Mouse (Mus musculus) intestine, embryonic 16.5 days (tissue): ENCODE measurements around the gene Kirrel3. TPM values are rescaled to one million over a fixed set of nuclear protein-coding genes. Genes with fewer than 3 reads are reported as not detected.

Experiments
- ATAC-seq: fragments of 200-750 bp; cut with Nextera tagmentation; 2 replicates; pipeline ENCODE4 v1.8.0; 2017; ENCODE audit warnings: moderate TSS enrichment, moderate library complexity
- H3K27ac ChIP-seq: fragments of 300-500 bp; sonication (generic); 2 replicates; pipeline ENCODE4 v1.5.1; 2014; ENCODE audit warnings: mild to moderate bottlenecking, low read length
- H3K27me3 ChIP-seq: fragments of 300-500 bp; sonication (generic); replicated peaks from 2 replicates; pipeline ENCODE4 v1.6.1; 2014; ENCODE audit warnings: low read length, control low read depth, mixed read lengths; ENCODE audit not compliant: control insufficient read depth, insufficient read depth
- H3K36me3 ChIP-seq: fragments of 300-500 bp; sonication (generic); 2 replicates; pipeline ENCODE4 v1.6.1; 2014; ENCODE audit warnings: low read length, control low read depth; ENCODE audit not compliant: control insufficient read depth, insufficient read depth
- H3K4me1 ChIP-seq: fragments of 300-500 bp; sonication (generic); 2 replicates; pipeline ENCODE4 v1.6.1; 2014; ENCODE audit warnings: low read length, control low read depth, mixed read lengths; ENCODE audit not compliant: control insufficient read depth, insufficient read depth
- H3K4me2 ChIP-seq: fragments of 300-500 bp; sonication (generic); 2 replicates; pipeline ENCODE4 v1.6.1; 2014; ENCODE audit warnings: low read depth, low read length, control low read depth
- H3K4me3 ChIP-seq: fragments of 300-500 bp; sonication (generic); 2 replicates; pipeline ENCODE4 v1.5.1; 2014; ENCODE audit warnings: mild to moderate bottlenecking, low read length
- H3K9ac ChIP-seq: fragments of 300-500 bp; sonication (generic); 2 replicates; pipeline ENCODE4 v1.6.1; 2014; ENCODE audit warnings: low read depth, low read length
- H3K9me3 ChIP-seq: fragments of 300-500 bp; sonication (generic); 2 replicates; pipeline ENCODE4 v1.6.1; 2016; ENCODE audit warnings: low read length, control low read depth; ENCODE audit not compliant: control insufficient read depth
- WGBS: fragments of 180-500 bp; shearing (Covaris S2); extraction: QIAGEN DNeasy Blood & Tissue Kit; methylation state at CpG from one replicate; pipeline ENCODE4 v1.1.7; 2014; 5-methylcytosine and 5-hydroxymethylcytosine counted together
- polyA plus RNA-seq: library from polyadenylated mRNA; unstranded; fragments of >200 nt; fragmentation: Nextera tagmentation; extraction: Ambion mirVana; gene quantifications from 2 replicates; pipeline ENCODE4 v1.2.1, GENCODE M21; 2015

Kirrel3 gene
- polyA plus RNA-seq, 1 experiment from 2014 or later, result 1.7 TPM

GRCm38 (mm10) chr9:34711996-34712395 is 226.3 kb downstream of the Kirrel3 start:
- Histone ChIP-seq H3K9me3 (0 out of 2 replicates have a peak, but pooled peaks cover 2% of the 10 kb centered on the region), H3K27me3 (no peaks in the 10 kb centered on the region), H3K4me3 (no peak overlapping the region), H3K4me1 (no peaks in the 10 kb centered on the region), H3K36me3 (no peaks in the 10 kb centered on the region), H3K27ac (no peak overlapping the region), H3K9ac (no peak overlapping the region), H3K4me2 (no peak overlapping the region)
- no peak for ATAC-seq
- 38% methylated on average over 1 of the region's 1 CpGs for WGBS

GRCm38 (mm10) chr9:34712996-34713395 is 227.3 kb downstream of the Kirrel3 start:
- WGBS, result 72% methylated on average over 4 of the region's 4 CpGs

GRCm38 (mm10) chr9:34713462-34713926 is 227.8 kb downstream of the Kirrel3 start:
- Histone ChIP-seq H3K9ac (no peak overlapping the region), H3K4me3 (no peak overlapping the region), H3K36me3 (no peaks in the 10 kb centered on the region), H3K4me1 (no peaks in the 10 kb centered on the region), H3K9me3 (no peaks in the 10 kb centered on the region), H3K27me3 (0 out of 2 replicates have a peak, but pooled peaks cover 2% of the 10 kb centered on the region), H3K4me2 (no peak overlapping the region), H3K27ac (no peak overlapping the region)
- ATAC-seq, result no peak
- 83% methylated on average over 4 of the region's 4 CpGs for WGBS

More at GRCm38 (mm10) chr9:34712996-34713395, 227.3 kb downstream of the Kirrel3 start:
- Histone ChIP-seq H3K27me3 (no peaks in the 10 kb centered on the region), H3K27ac (no peak overlapping the region), H3K4me1 (no peaks in the 10 kb centered on the region), H3K4me3 (no peak overlapping the region), H3K4me2 (no peak overlapping the region), H3K9ac (no peak overlapping the region), H3K9me3 (no peaks in the 10 kb centered on the region), H3K36me3 (no peaks in the 10 kb centered on the region)
- ATAC-seq, result no peak

GRCm38 (mm10) chr9:34714996-34715619 is 229.4 kb downstream of the Kirrel3 start:
- no peak overlapping the region for H3K27ac ChIP-seq
- no peak overlapping the region for H3K4me2 ChIP-seq
- H3K36me3 ChIP-seq, result no peaks in the 10 kb centered on the region
- ATAC-seq, result 0 out of 2 replicates have a peak, but pooled peaks have one; percentile 56
- no peak overlapping the region for H3K9ac ChIP-seq
- no peak overlapping the region for H3K4me3 ChIP-seq
- WGBS, result 47% methylated on average over 3 of the region's 3 CpGs
- H3K4me1 ChIP-seq, result no peaks in the 10 kb centered on the region
- H3K27me3 ChIP-seq, result 0 out of 2 replicates have a peak, but pooled peaks cover 2% of the 10 kb centered on the region
- H3K9me3 ChIP-seq, result no peaks in the 10 kb centered on the region

GRCm38 (mm10) chr9:34716476-34716875 is 230.8 kb downstream of the Kirrel3 start:
- Histone ChIP-seq H3K27ac (no peak overlapping the region), H3K4me3 (no peak overlapping the region), H3K9ac (no peak overlapping the region), H3K9me3 (no peaks in the 10 kb centered on the region), H3K4me2 (no peak overlapping the region), H3K36me3 (no peaks in the 10 kb centered on the region), H3K27me3 (0 out of 2 replicates have a peak, but pooled peaks cover 2% of the 10 kb centered on the region), H3K4me1 (no peaks in the 10 kb centered on the region)
- WGBS, result 79% methylated on average over 2 of the region's 2 CpGs
- ATAC-seq, result no peak

GRCm38 (mm10) chr9:34721478-34722197 is 235.9 kb downstream of the Kirrel3 start:
- no peak overlapping the region for H3K4me2 ChIP-seq
- 29% methylated on average over 6 of the region's 6 CpGs for whole genome bisulfite sequencing
- H3K36me3 ChIP-seq, result no peaks in the 10 kb centered on the region
- no peak overlapping the region for H3K9ac ChIP-seq
- peaks cover 7% of the 10 kb centered on the region; the same call in 1 of the 2 replicates for H3K4me1 ChIP-seq
- no peaks in the 10 kb centered on the region for H3K9me3 ChIP-seq
- peak; percentile 62; the same call in 1 of the 2 replicates for ATAC-seq
- H3K27ac ChIP-seq, result no peak overlapping the region
- H3K27me3 ChIP-seq, result 0 out of 2 replicates have a peak, but pooled peaks cover 2% of the 10 kb centered on the region
- H3K4me3 ChIP-seq, result no peak overlapping the region

- 0 out of 2 replicates have a peak, but pooled peaks cover 2% of the 10 kb centered on the region for H3K27me3 ChIP-seq
- 29% methylated on average over 5 of the region's 5 CpGs for WGBS
- no peaks in the 10 kb centered on the region for H3K36me3 ChIP-seq
- H3K4me2 ChIP-seq, result no peak overlapping the region
- H3K27ac ChIP-seq, result no peak overlapping the region
- no peak overlapping the region for H3K4me3 ChIP-seq
- peaks cover 7% of the 10 kb centered on the region; the same call in 1 of the 2 replicates for H3K4me1 ChIP-seq
- 0 out of 2 replicates have a peak, but pooled peaks have one; percentile 23 for ATAC-seq
- H3K9me3 ChIP-seq, result no peaks in the 10 kb centered on the region
- H3K9ac ChIP-seq, result no peak overlapping the region
These were observed 236.5 kb downstream of the Kirrel3 start for GRCm38 (mm10) chr9:34722198-34722550.

GRCm38 (mm10) chr9:34732507-34732906 is 246.8 kb downstream of the Kirrel3 start:
- Histone ChIP-seq H3K27me3 (no peaks in the 10 kb centered on the region), H3K9ac (no peak overlapping the region), H3K9me3 (no peaks in the 10 kb centered on the region), H3K36me3 (no peaks in the 10 kb centered on the region), H3K27ac (no peak overlapping the region), H3K4me1 (no peaks in the 10 kb centered on the region), H3K4me2 (no peak overlapping the region), H3K4me3 (no peak overlapping the region)
- ATAC-seq, result no peak
- 75% methylated on average over 6 of the region's 6 CpGs for WGBS

- H3K4me3 ChIP-seq, result no peak overlapping the region
- H3K4me1 ChIP-seq, result no peaks in the 10 kb centered on the region
- no peak overlapping the region for H3K4me2 ChIP-seq
- no peaks in the 10 kb centered on the region for H3K36me3 ChIP-seq
- WGBS, result 65% methylated on average over 6 of the region's 6 CpGs
- H3K27ac ChIP-seq, result no peak overlapping the region
- no peaks in the 10 kb centered on the region for H3K27me3 ChIP-seq
- H3K9me3 ChIP-seq, result no peaks in the 10 kb centered on the region
- no peak for ATAC-seq
- no peak overlapping the region for H3K9ac ChIP-seq
These were observed 247.9 kb downstream of the Kirrel3 start for GRCm38 (mm10) chr9:34733579-34733978.
